Mouse (Mus musculus): ENCODE measurements around the gene Man1b1.
A peak's percentile ranks its signal among the peaks of the same experiment; 100 is the strongest.

The Man1b1 gene

DNA sequence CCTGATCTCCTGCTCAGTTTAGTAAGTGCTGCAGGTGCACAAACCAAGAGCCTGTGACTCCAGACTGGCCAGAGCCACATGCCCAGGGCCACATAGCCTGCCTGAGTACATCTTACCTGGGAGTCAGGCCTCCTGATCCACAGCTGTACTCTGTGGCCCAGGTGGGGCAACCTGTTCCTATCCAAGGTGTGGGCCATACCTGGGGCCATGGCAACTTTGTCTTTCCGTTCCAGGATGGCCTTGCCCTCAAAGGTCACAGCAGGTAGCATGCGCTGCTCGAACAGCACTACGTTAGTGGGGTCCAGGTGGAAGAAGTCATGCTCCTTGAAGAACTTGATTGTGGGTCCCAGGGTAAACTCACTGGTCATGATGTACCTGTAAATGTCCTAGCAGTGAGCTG, 32.2 kb downstream of the Man1b1 start:
- no peak for DNase-seq (ENCODE audit: low spot score)

GRCm38 (mm10) chr2:25364761-25365090, 32.6 kb downstream of the Man1b1 start:
- DNase-seq (ENCODE audit: low spot score): no peak

DNA sequence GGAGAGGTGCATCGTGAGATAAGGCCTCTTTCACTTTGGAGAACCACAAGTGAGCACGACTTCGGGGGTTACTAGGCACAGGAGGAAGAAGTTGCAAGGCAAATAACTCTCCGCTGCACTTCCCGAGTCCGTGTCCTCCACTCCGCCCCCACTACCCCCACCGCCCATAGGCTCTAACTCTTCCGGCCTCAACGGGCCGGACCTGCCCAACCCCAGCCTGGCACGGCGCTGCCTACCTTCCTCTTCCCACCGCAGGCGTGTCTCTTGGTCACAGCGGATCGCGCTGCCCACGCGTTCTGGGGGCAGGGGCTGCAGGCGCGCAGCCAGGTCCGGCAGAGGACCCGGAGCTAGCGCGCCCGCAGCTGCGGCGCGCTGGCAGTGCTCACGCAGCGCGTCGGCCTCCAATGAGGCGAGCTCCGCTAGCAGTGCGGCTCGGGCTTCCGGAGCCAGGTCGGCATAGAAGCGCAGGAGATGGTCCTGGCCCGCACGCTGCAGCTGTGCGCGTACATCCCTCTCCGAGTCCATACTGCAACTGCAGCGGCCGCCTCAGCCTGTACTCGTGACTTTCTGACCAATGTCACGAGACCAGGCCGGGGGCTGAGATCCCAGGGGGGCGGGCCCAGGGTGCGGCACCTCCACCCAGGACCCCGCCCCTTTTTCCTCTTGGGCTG, 33.1 kb downstream of the Man1b1 start, which contains the start of gene Uap1l1:
TSS of gene Uap1l1 (minus strand) at position 592 of the 671 bp plus-strand sequence.
- DNase-seq (ENCODE audit: low spot score): peak; percentile 80

- no peak for DNase-seq (ENCODE audit: low spot score)
Measured at GRCm38 (mm10) chr2:25369996-25370395, 37.9 kb downstream of the Man1b1 start.

DNA sequence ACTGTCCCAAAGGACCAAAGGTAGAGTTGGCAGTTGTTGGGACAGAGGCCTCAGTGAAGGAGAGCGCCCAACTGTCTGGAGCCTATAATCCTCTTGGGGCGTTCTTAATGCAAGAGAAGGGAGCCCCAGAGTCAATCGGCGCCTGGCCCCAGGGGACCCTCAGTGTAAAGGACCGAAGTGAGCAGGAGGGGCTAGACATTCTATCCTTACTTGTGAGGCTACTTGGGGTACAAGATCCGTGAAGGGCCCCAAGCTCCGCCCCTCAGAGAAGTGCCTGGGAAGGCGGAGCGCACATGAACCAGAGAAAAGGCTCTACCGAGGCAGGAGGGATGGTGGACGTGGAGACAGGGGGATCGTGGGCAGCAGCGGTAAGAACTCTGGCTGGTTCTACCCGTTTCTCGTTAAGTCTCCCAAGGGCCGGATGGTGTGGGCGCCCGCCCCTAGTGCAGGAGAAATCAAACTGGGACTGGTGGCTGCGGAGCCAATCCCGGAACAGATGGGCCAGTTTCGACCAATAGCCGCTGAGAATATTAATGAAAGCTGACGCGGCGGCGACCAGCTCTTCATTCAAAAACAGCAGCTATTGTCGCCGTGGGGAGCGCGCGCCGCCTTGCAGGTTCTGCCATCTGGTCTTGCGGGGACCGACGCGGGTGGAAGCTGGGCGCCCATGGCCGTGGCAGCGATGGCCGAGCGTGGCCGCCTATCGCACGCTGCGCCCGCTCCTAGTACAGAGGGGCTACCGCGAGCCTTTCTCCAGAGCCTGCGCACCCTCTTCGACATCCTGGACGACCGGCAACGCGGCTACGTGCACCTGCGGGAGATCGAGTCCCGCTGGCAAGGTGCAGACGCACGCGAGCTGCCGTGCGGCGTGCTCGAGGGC, 39.9 kb downstream of the Man1b1 start, which contains the start of gene Sapcd2:
TSS of gene Sapcd2 (plus strand) at position 558 of the 880 bp plus-strand sequence.
- DNase-seq (ENCODE audit: low spot score): peak; percentile 84

GRCm38 (mm10) chr2:25372644-25373391, 40.7 kb downstream of the Man1b1 start:
- DNase-seq (ENCODE audit: low spot score): no peak

GRCm38 (mm10) chr2:25373431-25373830, 41.3 kb downstream of the Man1b1 start:
- no peak for DNase-seq (ENCODE audit: low spot score)

GRCm38 (mm10) chr2:25376589-25376988, 44.5 kb downstream of the Man1b1 start:
- no peak for DNase-seq (ENCODE audit: low spot score)

- DNase-seq (ENCODE audit: low spot score): no peak
Measured at GRCm38 (mm10) chr2:25384492-25384891, 52.4 kb downstream of the Man1b1 start.

DNA sequence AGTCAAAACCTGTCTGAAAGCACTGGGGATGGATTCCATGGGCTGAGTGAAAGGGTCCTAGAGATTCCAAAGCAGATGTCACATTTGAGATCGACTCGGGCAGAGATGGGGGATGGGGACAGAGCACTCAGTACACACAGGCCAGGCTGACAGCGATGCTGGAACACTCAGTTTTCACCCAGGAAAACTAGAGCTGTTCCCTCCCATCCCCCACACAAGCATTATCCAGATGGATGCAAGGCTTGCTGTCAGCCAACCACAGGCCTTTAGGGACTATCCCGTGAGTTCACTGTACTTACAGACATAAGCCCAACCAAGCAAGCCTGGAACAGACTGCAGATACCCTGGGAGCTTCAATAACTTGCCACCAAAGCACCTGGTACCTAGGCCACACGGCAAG, 59.1 kb downstream of the Man1b1 start:
- peak; percentile 15 for DNase-seq (ENCODE audit: low spot score)

DNA sequence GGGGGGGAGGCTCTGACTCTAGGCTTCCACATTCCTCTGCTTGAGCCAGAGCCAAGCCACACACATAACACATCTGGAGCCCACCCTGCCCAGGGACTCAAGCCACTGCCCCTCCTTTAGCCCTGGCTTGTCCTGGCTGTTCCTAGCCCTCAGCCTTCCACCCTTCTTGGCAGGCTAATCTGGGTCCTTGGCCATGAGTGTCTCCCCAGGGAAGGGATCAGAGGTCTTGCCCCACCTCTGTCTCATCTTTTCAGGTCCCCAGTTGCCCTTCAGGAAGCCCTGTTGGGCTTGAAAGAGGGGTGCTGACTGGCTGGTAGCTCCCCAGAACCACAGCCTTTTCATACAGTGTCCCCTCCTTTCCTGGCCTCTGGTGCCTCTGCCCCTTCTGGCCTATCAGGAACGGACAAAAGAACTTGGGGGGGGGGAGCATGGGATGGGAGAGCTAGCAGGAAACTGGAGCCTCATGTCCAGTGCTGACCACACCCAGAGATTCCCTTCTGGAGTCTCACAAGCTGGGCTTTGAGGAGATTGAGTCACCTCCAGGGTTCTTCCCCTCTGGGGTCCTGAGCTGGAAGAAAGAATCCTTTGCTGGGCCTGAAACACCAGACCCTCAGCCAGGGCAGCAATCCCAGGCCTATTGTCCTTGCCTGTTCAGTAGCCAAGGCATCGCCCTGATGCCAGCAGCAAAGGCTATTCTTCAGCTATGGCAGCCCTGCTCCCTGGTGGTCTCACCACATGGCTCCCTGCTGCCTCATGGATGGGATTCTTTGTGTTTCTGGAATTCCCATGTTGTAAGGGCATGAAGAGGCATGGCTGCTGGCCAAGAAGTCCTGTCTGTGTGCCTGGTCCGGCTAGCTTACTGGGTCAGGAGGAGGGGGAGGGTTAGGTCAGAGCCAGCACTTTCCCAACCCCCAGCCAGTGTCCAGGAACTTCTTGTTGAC, 62.4 kb downstream of the Man1b1 start:
- peak; percentile 52 for DNase-seq (ENCODE audit: low spot score)

GRCm38 (mm10) chr2:25395721-25396596, 63.8 kb downstream of the Man1b1 start, which contains the start of gene Entpd2:
Gene Entpd2 (plus strand): TSS chr2:25395874.
- peak; percentile 36 for DNase-seq (ENCODE audit: low spot score)

DNA sequence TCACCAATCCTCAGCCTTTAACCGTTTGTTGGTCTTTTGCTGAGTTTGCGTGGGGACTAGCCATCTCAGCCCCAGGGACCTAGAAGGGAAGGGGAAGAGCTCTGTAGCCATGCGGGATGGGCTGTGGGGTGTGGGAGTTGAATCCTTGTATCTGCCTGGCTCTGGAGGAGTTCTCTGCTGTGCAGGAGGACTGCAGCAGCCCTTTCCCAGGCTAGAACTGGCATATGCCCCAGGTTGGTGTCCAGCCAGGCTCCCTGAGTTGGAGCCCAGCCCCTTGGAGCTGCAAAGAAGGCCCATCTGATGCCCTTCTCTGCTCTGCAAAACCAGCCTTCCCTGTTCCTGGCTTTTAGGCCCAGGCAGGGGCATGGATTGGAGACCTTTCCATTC, 64.5 kb downstream of the Man1b1 start:
- DNase-seq (ENCODE audit: low spot score): peak; percentile 56

GRCm38 (mm10) chr2:25397010-25397409, 64.9 kb downstream of the Man1b1 start:
- no peak for DNase-seq (ENCODE audit: low spot score)

- no peak for DNase-seq (ENCODE audit: low spot score)
Measured at GRCm38 (mm10) chr2:25398065-25398464, 65.9 kb downstream of the Man1b1 start.

- no peak for DNase-seq (ENCODE audit: low spot score)
Measured at GRCm38 (mm10) chr2:25399051-25399450, 66.9 kb downstream of the Man1b1 start, which contains the start of gene Npdc1. Gene Npdc1 (plus strand): TSS chr2:25399351.

- no peak for DNase-seq (ENCODE audit: low spot score)
Measured at GRCm38 (mm10) chr2:25400291-25400690, 68.2 kb downstream of the Man1b1 start.

DNA sequence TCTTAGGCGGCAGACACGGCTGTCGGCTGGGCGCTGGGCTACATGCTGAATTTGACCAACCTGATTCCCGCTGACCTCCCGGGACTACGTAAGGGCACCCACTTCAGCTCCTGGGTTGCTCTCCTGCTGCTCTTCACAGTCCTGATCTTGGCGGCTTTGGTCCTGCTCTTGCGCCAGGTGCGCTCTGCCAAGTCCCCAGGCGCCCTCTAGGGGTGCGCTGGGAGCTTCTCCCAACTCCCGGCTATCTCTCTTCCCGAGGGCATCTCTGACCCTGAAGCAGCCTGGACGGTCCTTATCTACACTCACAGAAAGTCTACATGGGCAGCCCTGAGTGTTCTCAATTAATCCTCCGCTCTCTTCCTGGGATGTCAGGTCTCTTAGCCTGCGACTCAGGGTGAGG, 68.6 kb downstream of the Man1b1 start:
- peak; percentile 72 for DNase-seq (ENCODE audit: low spot score)

Measured in testis, postnatal 14 days (tissue).